Mouse (Mus musculus): ENCODE measurements around the gene Hif3a.

The Hif3a gene

DNA sequence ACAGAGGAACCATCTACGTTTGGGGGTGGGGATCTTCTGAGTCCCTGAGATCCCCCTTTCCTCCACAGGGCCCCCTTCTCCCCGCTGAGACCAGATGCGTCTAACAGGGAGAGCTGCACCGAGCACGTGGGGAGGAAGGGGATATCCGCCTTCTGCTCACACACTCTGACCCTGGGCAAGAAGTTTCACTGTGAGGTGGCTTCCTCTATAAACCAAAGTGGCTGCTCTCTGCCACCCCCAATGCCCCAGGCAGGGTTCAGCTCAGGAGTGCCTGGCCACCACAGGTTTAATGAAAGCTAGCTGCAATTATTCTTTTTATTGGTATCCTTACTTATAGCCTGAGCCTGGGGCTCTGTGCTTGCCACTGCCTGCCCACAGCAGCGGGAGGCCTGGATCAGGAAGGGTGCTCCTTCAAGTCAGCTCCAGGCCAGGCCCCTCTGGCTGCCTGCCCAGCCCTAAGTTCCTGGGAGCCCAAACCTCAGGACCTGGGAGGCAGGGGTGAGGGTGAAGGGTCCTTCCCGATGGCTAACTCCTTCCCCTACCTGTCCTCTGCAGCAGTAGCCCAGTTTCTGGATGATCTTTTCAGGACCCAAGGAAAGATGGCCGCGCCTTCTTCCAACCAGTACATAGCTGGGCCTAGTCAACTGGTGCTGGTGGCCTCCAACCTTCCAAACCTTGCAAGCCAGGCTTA lies 37.3 kb downstream of the Hif3a start:
- peak in 1 of 2 experiments; percentile 41 for DNase-seq (ENCODE audit: low spot score in 2 of 2)

DNA sequence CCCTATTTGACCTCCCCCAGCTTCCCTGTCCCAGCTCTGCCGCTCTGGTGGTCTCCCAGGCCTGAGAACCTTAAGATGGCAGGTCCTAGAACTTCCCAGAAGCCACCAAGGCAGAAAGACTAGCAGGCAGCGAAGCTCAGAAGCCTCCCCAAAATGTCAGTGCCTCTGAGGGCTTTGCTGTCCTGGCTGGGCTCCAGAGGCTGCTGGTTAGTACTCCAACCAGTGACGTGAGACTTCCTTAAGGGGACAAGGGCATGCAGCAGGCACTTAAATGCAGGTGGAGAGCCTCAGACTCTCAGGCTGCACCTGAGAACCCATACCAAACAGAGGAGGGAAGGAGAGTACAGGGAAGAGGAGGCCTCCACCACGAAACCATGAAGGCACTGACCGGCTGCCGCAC lies 38.1 kb downstream of the Hif3a start:
- DNase-seq (ENCODE audit: low spot score in 2 of 2) = no peak

DNA sequence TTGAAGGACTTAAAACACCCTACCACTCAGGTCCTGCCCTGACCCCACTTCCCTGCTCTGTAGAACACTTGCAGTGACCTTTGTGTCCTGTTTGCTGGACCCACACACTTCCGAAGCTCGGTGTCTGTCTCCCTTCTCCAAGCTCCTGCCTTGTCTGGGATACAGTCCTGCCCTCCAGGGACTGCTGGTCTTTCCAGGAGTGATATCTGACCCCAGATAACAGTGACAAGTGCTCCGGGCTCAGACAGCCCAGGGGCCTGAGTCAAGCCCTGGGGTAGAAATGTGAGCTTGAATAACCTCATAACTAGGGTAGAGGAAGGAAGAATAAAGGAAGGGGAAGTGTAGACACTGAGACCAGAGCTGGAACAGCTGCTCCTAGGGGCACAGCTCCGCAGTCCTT lies 38.5 kb downstream of the Hif3a start:
- DNase-seq (ENCODE audit: low spot score in 2 of 2) = no peak

DNA sequence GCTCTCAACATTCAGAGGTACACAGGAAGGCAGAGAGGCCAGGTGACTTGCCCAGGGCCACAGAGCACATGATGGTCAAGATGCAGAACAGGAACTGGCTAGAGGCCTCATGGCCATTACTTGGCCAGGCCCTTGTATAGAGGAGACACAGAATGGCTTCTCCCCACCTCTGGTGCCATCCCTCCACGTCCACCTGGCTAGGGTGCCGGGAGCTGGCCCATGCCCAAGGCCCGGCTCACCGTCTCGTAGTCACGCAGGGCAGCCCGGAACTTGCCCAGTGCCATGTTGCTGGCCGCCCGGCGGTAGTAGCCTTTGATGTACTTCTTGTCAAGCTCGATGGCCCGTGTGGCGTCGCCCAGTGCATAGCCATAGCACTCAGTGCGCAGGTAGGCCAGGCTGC lies 40.1 kb downstream of the Hif3a start:
- no peak for DNase-seq (ENCODE audit: low spot score in 2 of 2)

DNA sequence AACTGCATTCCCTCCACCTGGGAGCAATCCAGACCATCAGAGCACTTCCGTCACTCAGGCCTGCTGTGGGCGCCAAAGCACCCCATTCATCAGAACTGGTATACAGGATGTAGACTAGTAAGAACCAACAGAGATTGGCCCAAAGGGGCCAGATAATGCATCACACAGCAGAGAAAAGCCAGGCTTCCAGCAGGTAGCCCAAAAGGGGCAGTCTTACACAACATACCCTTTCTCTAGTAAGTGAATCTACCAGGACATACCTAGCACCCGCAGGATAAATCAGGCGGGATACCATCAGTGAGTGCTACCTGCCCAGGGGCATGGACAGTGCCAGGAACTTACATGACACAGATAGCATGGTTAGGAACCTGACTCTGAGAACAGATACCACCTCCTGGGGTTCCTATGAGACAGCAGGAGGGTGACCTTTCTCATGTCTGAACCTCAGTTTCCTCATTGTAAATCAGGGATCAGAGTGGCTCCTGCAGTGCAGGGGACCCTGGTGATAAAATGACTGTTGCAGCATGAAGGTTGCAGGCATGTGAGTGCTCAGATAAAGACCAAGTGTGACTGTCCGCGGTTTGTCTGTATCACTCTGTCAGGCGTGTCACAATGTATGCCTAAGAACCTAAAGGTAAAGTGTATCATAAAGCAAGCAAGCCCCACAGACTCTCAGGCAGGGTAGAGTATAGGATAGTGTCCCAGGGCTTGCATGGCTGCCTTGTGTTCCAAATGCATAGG lies 42.6 kb downstream of the Hif3a start:
- DNase-seq (ENCODE audit: low spot score in 2 of 2) = no peak

DNA sequence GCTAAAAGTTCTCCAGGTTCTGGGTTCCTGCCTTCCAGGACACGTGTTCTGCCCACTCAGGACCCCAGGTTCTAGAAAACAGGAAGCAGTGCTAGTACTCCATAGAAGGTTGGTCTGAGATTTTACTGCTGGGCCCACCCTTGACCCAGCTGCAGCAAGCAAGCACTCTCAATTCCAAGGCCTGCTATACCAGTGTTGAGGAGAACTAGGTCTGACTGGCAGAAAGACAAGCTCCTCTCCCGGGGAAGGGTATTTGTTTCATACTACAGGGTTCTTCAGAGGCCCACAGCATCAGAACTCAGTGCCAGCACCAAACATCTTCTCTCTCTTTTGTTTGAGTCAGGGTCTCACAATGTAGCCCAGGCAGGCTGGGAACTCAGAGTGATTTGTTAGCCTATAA lies 44.3 kb downstream of the Hif3a start:
- DNase-seq (ENCODE audit: low spot score in 2 of 2) = no peak

DNA sequence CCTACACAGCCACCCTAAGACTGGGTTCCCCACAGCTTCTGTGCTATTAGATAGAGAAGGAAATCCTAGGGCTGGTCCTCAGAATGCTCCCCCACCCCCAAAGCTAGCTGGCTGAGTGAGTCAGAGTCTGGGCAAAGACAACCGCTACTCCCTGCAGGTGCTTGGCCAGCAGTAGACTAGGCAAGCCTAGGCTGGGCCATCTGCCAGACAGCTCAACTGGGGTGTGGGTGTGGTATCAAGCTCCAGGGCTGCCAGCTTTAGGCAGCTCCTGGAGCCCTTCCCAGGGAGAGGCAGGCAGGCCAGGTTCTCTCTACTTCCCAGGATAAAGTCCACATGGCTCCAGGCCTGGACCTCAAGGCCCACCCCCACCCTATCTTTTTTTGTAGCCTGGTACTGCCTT lies 45.2 kb downstream of the Hif3a start:
- no peak for DNase-seq (ENCODE audit: low spot score in 2 of 2)

DNA sequence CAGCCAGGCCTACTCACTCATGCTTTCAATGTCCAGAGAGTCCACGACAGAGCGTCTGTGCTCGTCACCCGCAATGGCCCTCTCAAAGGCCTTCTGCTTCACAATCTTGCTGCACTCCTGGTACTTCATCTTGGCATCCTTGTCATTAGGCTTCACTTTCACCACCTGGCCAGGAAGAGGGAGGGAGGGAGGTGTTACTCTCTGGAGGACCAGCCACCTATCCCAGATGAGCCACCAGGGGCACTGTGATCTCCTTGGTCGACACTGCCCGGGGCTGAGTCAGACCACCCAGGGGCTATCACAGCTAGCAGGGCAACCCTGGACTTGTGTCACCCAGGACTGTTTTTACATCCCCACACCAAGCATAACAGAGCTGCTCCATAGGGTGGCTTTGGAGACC lies 46.8 kb downstream of the Hif3a start:
- no peak for DNase-seq (ENCODE audit: low spot score in 2 of 2)

DNA sequence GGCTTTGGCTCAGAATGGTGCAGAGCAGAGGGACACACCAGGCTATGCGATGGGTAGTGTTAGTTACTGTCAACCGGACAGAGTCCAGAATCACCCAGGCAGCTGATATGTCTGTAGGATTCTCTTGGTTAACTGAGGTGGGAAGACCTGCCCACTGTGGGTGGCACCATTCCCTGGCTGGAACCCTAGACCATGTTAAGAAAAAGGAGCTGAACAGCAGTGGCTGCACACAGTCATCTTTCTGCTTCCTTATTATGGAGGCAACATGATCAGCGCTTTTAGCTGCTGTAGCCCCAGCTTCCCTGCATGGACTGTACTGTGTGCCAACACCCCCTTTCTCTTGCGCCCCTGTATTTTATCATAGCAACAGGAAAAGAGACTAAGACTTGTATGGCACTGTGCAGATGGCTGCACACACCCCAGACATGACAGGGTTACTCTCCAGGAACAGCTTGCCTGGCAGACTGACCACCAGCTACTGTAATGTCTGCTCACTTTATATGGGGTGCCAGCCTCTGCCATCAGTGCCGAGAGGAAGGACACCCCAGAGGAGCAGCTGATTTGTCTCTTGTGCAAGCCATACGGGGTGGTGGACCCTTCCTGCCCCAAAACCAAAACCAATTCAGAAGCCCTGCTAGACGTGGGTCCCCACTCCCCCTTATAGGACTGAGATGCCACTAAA lies 50.2 kb downstream of the Hif3a start:
- DNase-seq (ENCODE audit: low spot score in 2 of 2) = no peak

DNA sequence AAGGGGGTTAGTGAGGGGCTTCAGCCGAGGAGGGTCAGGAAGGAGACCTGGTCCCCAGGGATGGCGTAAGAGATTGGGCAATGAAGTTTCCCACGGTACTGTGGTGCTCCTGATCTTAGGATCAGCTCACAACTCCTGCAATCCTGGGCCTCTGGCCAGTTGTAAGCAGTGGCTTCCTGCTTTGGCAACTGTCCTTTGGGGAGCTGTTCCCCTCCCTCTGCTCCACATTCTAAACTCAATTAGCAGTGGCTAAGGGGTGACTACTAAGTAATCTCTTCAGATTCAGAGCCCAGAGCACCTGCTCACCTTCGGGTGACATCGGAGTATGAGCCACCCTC lies 52.2 kb downstream of the Hif3a start:
- DNase-seq (ENCODE audit: low spot score in 2 of 2) = no peak

DNA sequence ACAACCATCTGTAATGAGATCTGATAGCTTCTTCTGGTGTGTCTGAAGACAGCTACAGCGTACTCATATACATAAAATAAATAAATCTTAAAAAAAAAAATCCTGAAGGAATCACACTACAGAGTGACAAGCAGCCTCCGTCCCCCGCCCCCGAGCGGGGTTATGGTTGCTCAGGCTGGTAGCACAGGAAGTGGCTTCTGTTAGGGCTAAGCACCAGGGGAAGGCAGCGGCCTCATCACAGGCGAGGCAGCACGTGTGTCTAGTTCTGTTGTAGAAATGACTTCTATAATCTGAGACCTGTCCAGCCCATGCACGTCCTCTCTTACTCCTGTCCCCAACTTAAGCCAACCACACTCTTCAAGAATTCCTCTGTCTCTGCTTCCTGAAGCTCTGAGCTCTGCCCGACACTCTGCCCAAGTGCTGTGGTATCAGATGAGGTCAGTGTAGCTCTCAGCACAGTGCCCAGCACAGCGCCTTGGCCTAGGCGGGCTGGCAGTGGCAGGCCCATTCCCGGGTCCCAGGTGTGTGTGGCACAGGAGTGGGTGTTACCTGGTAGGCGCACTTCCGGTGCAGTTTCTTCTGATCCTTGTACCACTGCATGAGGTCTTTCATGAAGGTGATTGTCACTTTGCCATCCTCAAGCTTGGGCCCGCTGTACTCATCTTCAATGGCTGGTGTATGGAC lies 52.8 kb downstream of the Hif3a start:
- no peak for DNase-seq (ENCODE audit: low spot score in 2 of 2)

DNA sequence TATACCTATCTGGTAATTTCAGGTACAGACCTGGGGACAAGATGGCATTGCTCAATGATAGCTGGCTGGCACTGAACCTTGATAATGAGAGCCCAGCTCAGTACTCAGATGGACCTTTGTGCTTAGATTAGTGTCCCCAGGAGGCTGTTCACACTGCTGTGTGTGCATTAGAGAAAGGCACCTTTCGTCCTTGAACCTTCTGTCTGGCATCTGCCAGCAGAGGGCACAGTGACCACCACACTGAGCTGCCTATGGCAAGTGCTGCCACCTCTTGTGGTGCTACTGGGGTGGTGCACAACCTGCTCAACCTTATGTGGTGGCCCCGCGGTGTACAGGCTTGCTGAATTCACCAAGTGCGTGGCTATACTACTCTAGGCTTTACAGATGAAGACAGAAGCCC lies 54.9 kb downstream of the Hif3a start:
- DNase-seq (ENCODE audit: low spot score in 2 of 2) = no peak

DNA sequence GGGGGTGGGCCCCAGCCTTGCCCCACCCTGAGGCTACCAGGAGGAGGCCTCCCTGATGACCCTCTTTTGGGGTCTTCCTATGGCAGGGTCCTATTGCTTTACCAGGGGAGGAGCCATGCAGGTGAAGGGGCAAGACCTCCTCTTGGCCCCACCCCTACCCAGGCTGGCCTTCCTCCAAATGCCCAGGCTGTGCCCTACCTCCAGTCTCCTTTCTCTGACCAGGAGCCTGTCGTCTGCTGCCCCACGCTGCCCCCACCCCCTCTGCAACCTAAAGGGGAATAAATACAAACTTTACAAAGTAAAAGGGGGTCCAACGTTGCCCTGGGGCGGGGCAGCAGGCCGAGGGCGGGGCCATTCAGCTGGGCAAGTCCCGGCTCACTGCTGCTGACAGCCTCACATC lies 57.5 kb downstream of the Hif3a start:
- no peak for DNase-seq (ENCODE audit: low spot score in 2 of 2)

DNA sequence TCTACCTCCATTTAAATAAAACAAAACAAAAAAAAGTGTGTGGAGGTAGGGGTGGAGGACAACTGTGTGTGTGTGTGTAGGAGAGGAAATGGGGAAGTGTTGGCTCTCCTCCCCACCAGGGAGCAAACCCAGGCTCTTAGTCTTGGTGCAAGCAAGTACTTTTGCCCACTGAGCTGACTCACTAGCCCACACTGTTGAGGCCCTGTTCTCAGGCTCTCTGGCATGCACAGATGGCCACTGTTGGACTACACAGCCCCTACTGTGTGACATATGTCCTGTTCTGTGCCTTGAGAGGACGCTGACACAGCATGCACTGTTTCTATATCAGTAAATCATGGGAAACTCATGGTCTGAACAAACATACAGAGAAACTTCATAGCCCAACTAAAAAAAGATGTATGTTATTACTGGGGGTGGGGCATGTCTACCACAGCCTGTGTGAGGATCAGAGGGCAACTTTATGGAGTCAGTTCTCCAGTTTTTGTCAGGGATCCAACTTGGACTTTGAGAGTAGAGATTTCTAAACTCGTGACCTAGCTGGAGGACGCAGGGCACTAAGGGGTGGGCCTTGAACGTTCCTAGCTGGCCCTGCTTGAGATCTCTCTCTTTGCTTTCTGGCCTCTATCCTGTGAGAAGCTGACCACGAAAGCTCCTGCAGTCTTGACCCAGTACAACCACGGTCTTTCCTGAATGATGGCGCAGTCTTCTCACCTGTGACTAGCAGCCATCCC lies 58.8 kb downstream of the Hif3a start:
- no peak for DNase-seq (ENCODE audit: low spot score in 2 of 2)

DNA sequence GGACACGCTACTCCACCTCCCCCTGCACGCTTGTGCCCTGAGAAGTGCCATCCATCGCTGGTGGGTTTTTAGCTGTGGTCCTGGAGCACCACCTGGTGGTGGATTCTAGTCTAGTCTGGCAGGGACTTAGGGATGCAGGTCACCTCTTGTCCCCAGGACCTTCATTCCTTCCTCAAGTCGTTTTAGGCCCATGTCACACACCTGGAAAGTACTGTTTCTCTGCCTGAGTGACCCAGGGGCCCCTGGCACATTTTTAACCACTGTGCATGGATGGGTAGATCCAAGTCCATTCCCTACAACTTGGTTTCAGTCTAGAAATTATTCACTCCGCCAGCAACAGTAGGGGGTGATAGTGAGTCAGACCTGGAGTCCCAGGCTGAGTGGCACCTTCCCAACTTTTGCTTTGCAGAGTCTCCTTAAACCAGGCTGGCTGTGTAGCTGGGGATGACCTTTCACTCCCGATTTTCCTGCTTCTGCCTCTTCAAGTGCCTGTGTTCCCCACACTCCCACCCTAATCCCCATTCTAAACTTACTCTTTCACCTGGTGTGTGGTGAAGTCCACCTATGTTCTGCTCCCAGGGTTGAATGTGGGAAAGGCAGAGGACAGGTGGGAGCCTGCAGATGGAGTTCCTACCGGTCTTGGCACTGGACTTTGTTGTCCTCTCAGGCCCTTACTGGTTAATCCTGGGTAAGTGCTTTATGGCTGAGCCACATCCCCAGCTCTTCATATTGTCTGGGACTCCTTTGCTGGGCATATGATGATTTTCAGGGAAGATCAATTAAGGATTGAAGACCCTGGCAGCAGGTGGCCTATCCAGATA lies 59.6 kb downstream of the Hif3a start:
- DNase-seq (ENCODE audit: low spot score in 2 of 2) = peak; percentile 55 to 73

DNA sequence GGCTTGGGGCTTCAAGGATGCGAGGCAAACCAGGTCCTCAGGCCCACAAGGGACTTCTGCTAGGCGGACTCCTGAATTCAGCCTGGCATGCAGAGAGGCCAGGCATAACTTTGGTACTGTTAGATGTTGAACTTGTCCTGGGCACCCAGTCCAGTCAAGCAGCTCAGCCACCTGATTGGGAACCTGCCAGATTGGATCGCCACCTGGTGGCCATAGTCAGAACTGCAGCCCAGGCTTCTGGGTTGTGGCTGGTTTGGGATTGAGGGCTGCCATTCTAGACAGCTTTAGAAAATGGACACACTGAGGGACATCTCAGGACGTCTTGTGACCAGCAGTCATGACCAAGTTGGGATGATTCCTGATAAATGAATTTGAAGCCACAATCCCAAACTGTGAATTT lies 62.6 kb downstream of the Hif3a start:
- peak; percentile 80 to 89 for DNase-seq (ENCODE audit: low spot score in 2 of 2)

DNA sequence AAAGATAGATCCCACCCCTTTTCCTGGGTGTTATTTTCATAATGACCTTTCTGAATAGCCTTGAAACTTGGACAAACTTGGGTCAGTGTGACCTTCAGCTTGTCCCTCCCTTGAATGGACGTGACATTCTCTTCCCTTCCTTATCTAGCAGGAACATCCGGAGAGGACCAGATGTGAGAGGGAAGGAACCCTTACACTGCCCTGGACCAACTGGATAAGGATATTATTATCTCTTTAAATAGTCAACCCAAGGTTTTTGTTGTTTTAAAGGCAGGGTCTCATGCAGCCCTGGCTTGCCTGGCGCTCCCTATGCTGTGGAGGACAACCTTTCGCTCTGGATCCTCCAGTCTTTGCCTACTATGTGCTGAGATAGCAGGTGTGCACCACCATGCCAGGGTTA lies 63.0 kb downstream of the Hif3a start:
- DNase-seq (ENCODE audit: low spot score in 2 of 2) = no peak

DNA sequence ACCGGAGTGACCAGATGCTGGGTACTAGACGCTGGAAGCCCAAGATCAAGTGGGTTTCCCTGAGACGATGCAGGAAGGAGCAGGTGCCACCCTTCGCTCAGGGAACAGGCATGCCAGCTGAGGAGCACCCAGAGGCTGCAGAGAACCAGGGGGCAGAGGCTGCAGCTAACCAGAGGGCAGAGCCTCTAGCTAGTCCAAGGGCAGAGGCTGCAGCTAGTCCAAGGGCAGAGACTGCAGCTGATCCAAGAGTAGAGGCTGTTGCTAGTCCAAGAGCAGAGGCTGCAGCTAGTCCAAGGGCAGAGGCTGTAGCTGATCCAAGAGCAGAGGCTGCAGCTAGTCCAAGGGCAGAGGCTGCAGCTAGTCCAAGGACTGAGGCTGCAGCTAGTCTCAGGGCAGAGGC lies 66.9 kb downstream of the Hif3a start:
- DNase-seq (ENCODE audit: low spot score in 2 of 2) = no peak

DNA sequence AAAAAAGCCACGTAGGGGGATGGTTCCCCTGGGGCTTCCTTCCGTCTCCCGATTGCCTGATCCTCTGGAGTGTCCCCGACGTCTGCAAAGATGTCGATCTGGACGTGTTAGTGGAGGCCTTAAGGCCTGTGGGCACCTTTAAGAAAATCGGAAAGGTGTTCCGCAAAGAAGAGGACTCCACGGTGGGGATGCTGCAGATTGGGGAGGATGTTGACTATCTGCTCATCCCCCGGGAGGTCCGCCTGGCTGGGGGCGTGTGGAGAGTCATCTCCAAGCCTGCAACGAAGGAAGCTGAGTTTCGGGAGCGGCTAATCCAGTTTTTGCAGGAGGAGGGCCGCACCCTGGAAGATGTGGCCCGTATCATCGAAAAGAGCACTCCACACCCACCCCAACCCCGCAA lies 67.8 kb downstream of the Hif3a start:
- DNase-seq (ENCODE audit: low spot score in 2 of 2) = no peak

DNA sequence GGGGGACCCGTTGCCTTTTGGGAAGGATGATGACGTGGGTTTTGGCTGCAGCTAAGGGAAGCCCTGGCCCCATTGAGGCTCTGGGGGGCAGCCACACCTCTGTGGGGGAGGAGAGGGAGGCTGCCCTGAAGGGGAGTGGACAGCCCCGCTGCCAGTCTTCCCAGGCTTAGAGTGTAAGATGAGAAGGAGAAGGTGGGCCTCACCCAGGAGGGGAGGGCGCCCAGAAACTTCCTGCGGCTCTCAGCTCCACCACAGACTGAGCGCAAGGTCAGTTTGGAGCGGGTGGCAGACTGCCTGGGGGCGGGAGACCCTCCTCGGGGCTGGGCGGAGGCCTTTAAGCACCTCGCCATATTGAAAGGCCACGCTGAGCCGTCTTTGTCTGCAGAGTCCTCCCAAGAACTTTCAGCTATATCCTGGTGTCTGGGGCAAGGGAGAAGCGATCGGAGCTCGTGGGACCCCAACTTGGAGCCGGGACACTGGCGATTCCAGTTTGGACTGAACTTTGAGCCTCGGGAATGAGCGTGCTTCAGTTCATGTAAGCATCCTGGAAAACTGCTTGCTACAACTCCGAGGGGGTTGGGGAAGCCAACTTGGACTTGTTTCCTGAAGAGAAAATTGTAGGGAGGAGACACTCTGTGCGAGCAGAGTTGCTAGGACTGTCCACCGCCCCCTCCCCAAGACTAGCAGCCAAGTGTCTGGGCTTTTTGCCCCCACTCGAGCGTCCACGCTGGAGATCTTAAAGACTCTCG lies 68.4 kb downstream of the Hif3a start:
- no peak for DNase-seq (ENCODE audit: low spot score in 2 of 2)
